Mouse (Mus musculus) ES-Bruce4 (cell line): Measurements from ENCODE around the gene Zfp663.

Experiments used
- CTCF ChIP-seq: IDR thresholded peaks from one replicate; pipeline ENCODE4 v1.8.1; 2011; ENCODE audit warnings: low read depth, low read length
- POLR2A ChIP-seq: IDR thresholded peaks from one replicate; pipeline ENCODE4 v1.8.1; 2011; ENCODE audit warnings: low read length; ENCODE audit not compliant: insufficient read depth

DNA sequence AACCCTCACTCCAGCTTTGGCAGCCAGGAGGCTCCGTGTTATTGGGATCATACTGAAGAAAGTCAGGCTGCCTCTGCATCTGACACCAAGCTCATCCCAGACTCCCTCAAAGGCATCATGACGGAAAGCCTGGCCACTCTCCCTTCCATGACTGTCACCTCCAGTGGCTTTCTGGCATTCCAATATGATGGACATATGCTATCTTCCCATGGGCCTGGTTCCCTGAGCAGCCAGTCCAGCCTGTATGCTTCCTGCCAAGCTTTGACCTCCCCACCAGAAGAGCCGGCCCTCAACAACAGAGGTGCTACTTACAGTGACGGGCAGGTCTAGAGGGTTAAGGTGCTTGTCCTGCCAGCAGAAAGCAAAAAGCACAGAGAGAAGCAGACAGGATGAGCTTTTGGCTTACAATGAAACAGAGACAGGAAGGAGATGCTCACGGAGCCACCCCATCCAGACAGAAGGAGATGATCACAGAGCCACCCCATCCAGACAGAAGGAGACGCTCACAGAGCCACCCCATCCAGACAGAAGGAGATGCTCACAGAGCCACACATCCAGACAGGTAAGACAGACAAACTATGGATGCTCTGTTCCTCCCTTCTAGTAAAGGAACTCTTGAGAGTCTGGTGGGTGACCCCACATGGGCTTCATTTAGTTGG is 65.0 kb downstream of the Zfp663 start:
- TF ChIP-seq POLR2A = no peak
- no peak for TF ChIP-seq CTCF
